Mouse (Mus musculus) MEL (cell line): ENCODE results near the gene Abcc8. TPM values are rescaled to one million over a fixed set of nuclear protein-coding genes. Genes with fewer than 3 reads are reported as not detected.
A peak's percentile ranks its signal among the peaks of the same experiment; 100 is the strongest.
"Not testable (repeated sequence)": the region's sequence is repeated elsewhere in the genome, so short reads cannot be mapped to it uniquely, and the experiment has no call there.

Source experiments
- DNase-seq: peaks from one replicate; pipeline ENCODE4 v3.0.0; 2011; ENCODE audit warnings: low read depth, low spot score
- H3K27ac ChIP-seq: 2 replicates; pipeline ENCODE4 v1.5.1; 2012; ENCODE audit warnings: low read depth, mild to moderate bottlenecking, control low read depth, low read length, moderate library complexity; ENCODE audit not compliant: control insufficient read depth
- H3K27me3 ChIP-seq, 2 experiments: fragments of 150-350 bp in 1 of 2; sonication (generic) in 1 of 2; 2 replicates each; pipeline ENCODE4 v1.6.1; 2012; ENCODE audit warnings: low read length in 2 of 2, mild to moderate bottlenecking in 2 of 2, improper control_type of control experiment in 1 of 2, moderate library complexity in 1 of 2; ENCODE audit not compliant: insufficient read depth in 2 of 2, control insufficient read depth in 1 of 2
- H3K36me3 ChIP-seq, 2 experiments: 2 replicates each; pipeline ENCODE4 v1.6.1; 2012 to 2014; ENCODE audit warnings: low read length in 2 of 2, improper control_type of control experiment in 1 of 2, inconsistent platforms in 1 of 2, mild to moderate bottlenecking in 1 of 2; ENCODE audit not compliant: insufficient read depth in 2 of 2, control insufficient read depth in 1 of 2
- H3K4me1 ChIP-seq, 2 experiments: fragments of 150-350 bp in 1 of 2; sonication (generic) in 1 of 2; 2 replicates each; pipeline ENCODE4 v1.6.1; 2012; ENCODE audit warnings: low read length in 2 of 2, improper control_type of control experiment in 1 of 2, mild to moderate bottlenecking in 1 of 2; ENCODE audit not compliant: insufficient read depth in 2 of 2, control insufficient read depth in 1 of 2
- H3K4me3 ChIP-seq, 2 experiments: fragments of 150-350 bp in 1 of 2; sonication (generic) in 1 of 2; 2 replicates each; pipeline ENCODE4 v1.5.1; 2012; ENCODE audit warnings: low read depth in 2 of 2, low read length in 2 of 2, mild to moderate bottlenecking in 2 of 2, moderate library complexity in 2 of 2, control low read depth in 1 of 2, improper control_type of control experiment in 1 of 2; ENCODE audit not compliant: control insufficient read depth in 1 of 2, insufficient read depth in 1 of 2
- H3K79me2 ChIP-seq: 2 replicates; pipeline ENCODE4 v1.6.1; 2012; ENCODE audit warnings: mild to moderate bottlenecking, low read length, moderate library complexity; ENCODE audit not compliant: control insufficient read depth, poor library complexity, insufficient read depth
- H3K9ac ChIP-seq: 2 replicates; pipeline ENCODE4 v1.6.1; 2012; ENCODE audit warnings: low read depth, mild to moderate bottlenecking, control low read depth, low read length, moderate library complexity; ENCODE audit not compliant: control insufficient read depth, poor library complexity, severe bottlenecking
- H3K9me3 ChIP-seq: fragments of 150-350 bp; sonication (generic); replicated peaks from 2 replicates; pipeline ENCODE4 v1.6.1; 2012; ENCODE audit warnings: mild to moderate bottlenecking, low read length, improper control_type of control experiment, moderate library complexity; ENCODE audit not compliant: insufficient read depth
- CTCF ChIP-seq, 3 experiments: IDR thresholded peaks in 2 of 3; conservative IDR thresholded peaks in 1 of 3; 2 replicates each; pipeline ENCODE4 v1.5.1; 2011 to 2012; ENCODE audit warnings: low read length in 3 of 3, low read depth in 2 of 3, mild to moderate bottlenecking in 2 of 3, improper control_type of control experiment in 1 of 3, inconsistent platforms in 1 of 3, mixed read lengths in 1 of 3, moderate library complexity in 1 of 3; ENCODE audit not compliant: control insufficient read depth in 1 of 3, insufficient read depth in 1 of 3, poor library complexity in 1 of 3, severe bottlenecking in 1 of 3
- GABPA ChIP-seq: IDR thresholded peaks from 2 replicates; pipeline ENCODE4 v1.6.1; 2012; ENCODE audit warnings: low read depth, mild to moderate bottlenecking, inconsistent platforms, low read length, improper control_type of control experiment, moderate library complexity
- MAX ChIP-seq: IDR thresholded peaks from 2 replicates; pipeline ENCODE4 v1.6.1; 2011; ENCODE audit warnings: low read length, improper control_type of control experiment
- RAD21 ChIP-seq: IDR thresholded peaks from 2 replicates; pipeline ENCODE4 v1.6.1; 2011; ENCODE audit warnings: mild to moderate bottlenecking, low read depth, low read length, improper control_type of control experiment
- SIN3A ChIP-seq: IDR thresholded peaks from 2 replicates; pipeline ENCODE4 v1.6.1; 2012; ENCODE audit warnings: low read length, improper control_type of control experiment, inconsistent platforms
- SMC3 ChIP-seq: IDR thresholded peaks from 2 replicates; pipeline ENCODE4 v1.6.1; 2011; ENCODE audit warnings: low read depth, low read length, improper control_type of control experiment
- TCF12 ChIP-seq: IDR thresholded peaks from 2 replicates; pipeline ENCODE4 v1.6.1; 2014; ENCODE audit warnings: low read depth, mild to moderate bottlenecking, inconsistent platforms, low read length, improper control_type of control experiment, moderate library complexity
- UBTF ChIP-seq: IDR thresholded peaks from 2 replicates; pipeline ENCODE4 v1.6.1; 2012; ENCODE audit warnings: low read depth, mild to moderate bottlenecking, inconsistent platforms, low read length, improper control_type of control experiment, moderate library complexity, borderline replicate concordance; ENCODE audit not compliant: insufficient read depth
- ZC3H11A ChIP-seq: IDR thresholded peaks from 2 replicates; pipeline ENCODE4 v1.6.1; 2012; ENCODE audit warnings: low read depth, mild to moderate bottlenecking, inconsistent platforms, low read length, improper control_type of control experiment
- ZKSCAN1 ChIP-seq: IDR thresholded peaks from 2 replicates; pipeline ENCODE4 v1.6.1; 2012; ENCODE audit warnings: low read depth, mild to moderate bottlenecking, inconsistent platforms, low read length, improper control_type of control experiment, moderate library complexity
- ZNF384 ChIP-seq: IDR thresholded peaks from 2 replicates; pipeline ENCODE4 v1.6.1; 2012; ENCODE audit warnings: low read depth, mild to moderate bottlenecking, inconsistent platforms, low read length, improper control_type of control experiment
- polyA plus RNA-seq, 2 experiments: library from polyadenylated mRNA; stranded (reverse) in 1 of 2; unstranded in 1 of 2; fragments of >175 nt in 1 of 2; fragments of >200 nt in 1 of 2; gene quantifications; 2 replicates each; pipeline versions ENCODE4 v1.2.1 to v1.2.4; 2012; ENCODE audit warnings: low replicate concordance in 2 of 2, low read depth in 1 of 2; ENCODE audit not compliant: insufficient read length in 2 of 2, insufficient read depth in 1 of 2, missing spikeins in 1 of 2
- total RNA-seq: library from RNA; depleted of rRNA; stranded (reverse); fragments of 300-350 nt; gene quantifications from 2 replicates; pipeline ENCODE4 v1.2.3, GENCODE M21; 2012

Abcc8 gene
- total and polyA plus RNA-seq, 3 experiments, result not detected

- DNase-seq, result no peak
- no peak overlapping the region for H3K27ac ChIP-seq
- H3K4me1 ChIP-seq, result no peaks in the 10 kb centered on the region
- no peaks in the 10 kb centered on the region for H3K79me2 ChIP-seq
- no peaks in the 10 kb centered on the region for H3K9me3 ChIP-seq
- H3K27me3 ChIP-seq, result no peaks in the 10 kb centered on the region
- H3K4me3 ChIP-seq, result no peak overlapping the region
- H3K36me3 ChIP-seq, result no peaks in the 10 kb centered on the region
- no peak overlapping the region for H3K9ac ChIP-seq
- TF ChIP-seq SIN3A, result no peak
- no peak for TF ChIP-seq UBTF
- no peak for TF ChIP-seq GABPA
- no peak for TF ChIP-seq MAX
- TF ChIP-seq CTCF (IDR thresholded peaks at IDR 0.05 in 2 of 3, conservative IDR thresholded peaks at IDR 0.05 in 1 of 3; ENCODE audit: control insufficient read depth in 1 of 3, insufficient read depth in 1 of 3, low read depth in 2 of 3, low read length in 3 of 3, poor library complexity in 1 of 3, severe bottlenecking in 1 of 3), result no peak
- TF ChIP-seq ZC3H11A, result no peak
Measured at GRCm38 (mm10) chr7:46184232-46184631, 4.4 kb upstream of the Abcc8 start.

GRCm38 (mm10) chr7:46181590-46181989, 1.8 kb upstream of the Abcc8 start:
- TF ChIP-seq TCF12 (no peak), ZKSCAN1 (no peak), ZNF384 (no peak), RAD21 (peak; percentile 2), SMC3 (peak; percentile 35), CTCF (IDR thresholded peaks at IDR 0.05 in 2 of 3, conservative IDR thresholded peaks at IDR 0.05 in 1 of 3; ENCODE audit: control insufficient read depth in 1 of 3, insufficient read depth in 1 of 3, low read depth in 2 of 3, low read length in 3 of 3, poor library complexity in 1 of 3, severe bottlenecking in 1 of 3) (peak; percentile 46 to 48 (median 47)), GABPA (no peak)
- no peak overlapping the region for H3K9ac ChIP-seq
- H3K4me3 ChIP-seq, result no peak overlapping the region
- H3K4me1 ChIP-seq, result no peaks in the 10 kb centered on the region
- H3K36me3 ChIP-seq, result no peaks in the 10 kb centered on the region
- H3K27ac ChIP-seq, result no peak overlapping the region
- no peaks in the 10 kb centered on the region for H3K79me2 ChIP-seq
- no peaks in the 10 kb centered on the region for H3K27me3 ChIP-seq
- no peaks in the 10 kb centered on the region for H3K9me3 ChIP-seq
- DNase-seq, result peak; percentile 7

GRCm38 (mm10) chr7:46168980-46169379, 10.9 kb downstream of the Abcc8 start:
- H3K27ac ChIP-seq, H3K9me3 ChIP-seq, H3K36me3 ChIP-seq, H3K27me3 ChIP-seq, DNase-seq, H3K9ac ChIP-seq, H3K79me2 ChIP-seq, H3K4me1 ChIP-seq, H3K4me3 ChIP-seq: not testable (repeated sequence)
